ENCODE assay signal across 17 mouse cellular contexts in the genomic region with DNA sequence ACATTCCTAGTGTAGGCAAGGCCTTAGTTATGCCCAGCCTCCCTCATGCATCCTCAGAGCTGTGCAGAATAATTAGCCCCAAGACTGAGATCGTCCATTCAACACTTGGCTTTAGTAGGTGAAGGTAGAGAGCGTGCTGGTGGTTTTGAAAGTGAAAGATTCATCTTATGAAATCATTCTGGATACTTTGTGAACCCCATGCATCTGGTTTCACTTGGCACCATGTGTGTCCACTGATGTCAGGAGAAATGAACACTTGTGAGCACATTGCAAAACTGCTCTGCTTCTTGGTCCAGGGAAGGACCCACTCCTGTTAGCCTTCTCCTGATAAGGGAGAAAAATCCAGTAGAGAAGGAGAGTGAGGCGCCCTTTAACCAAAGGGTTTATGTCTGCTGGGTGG. TPM values are rescaled to one million over a fixed set of nuclear protein-coding genes. Genes with fewer than 3 reads are reported as not detected.
DNase-seq lines count a peak whose midpoint lies in the region.
"Had no signal": no experiment of that assay in that cellular context is flagged by ENCODE, and none has a peak within 500 bp of the region (broad histone marks: within the 10 kb centered on the region; RNA-seq: fewer than 3 reads in every experiment).

No protein-coding gene starts in this region.

- intact Hi-C loops in heart, postnatal 14 days (cut with DNase I), result no loop called here
- intact Hi-C loops in left cerebral cortex, postnatal 14 days (cut with DNase I), result no loop called here
- intact Hi-C loops in left cerebral cortex, postnatal 36 days (cut with DNase I), result no loop called here

- DNase-seq in heart, adult 11 months, result peak; percentile 93
- no peak for DNase-seq in heart, postnatal 14 days
- DNase-seq in 3T3-L1 (ENCODE audit: low read depth, low spot score) (peak; percentile 48), NIH3T3 (ENCODE audit: low read depth) (peak; percentile 80)
- peak; percentile 66 for DNase-seq in lung, postnatal 25 days (ENCODE audit: low spot score)
- DNase-seq in left cerebral cortex, postnatal 14 days (ENCODE audit: low spot score in 2 of 2), result no peak
- no peak for DNase-seq in left cerebral cortex, postnatal 36 days (ENCODE audit: low spot score in 2 of 2)
- DNase-seq: cerebellum, adult 2 months; forebrain, postnatal 0 days; heart, adult 2 months; kidney, adult 11 months; left cerebral cortex, postnatal 4 days; liver; lung, embryonic 14.5 days; right cerebral cortex, postnatal 25 days; thymus, adult 2 months had no signal

RNA-seq across cellular contexts. Expression of a gene that starts 45.2 kb away (rescaled TPM):
- 10 to 100 TPM; 11.7 to 12.4 TPM for total RNA-seq in heart, postnatal 14 days (2021)
- total RNA-seq in left cerebral cortex, postnatal 14 days (2021), result 1 to 10 TPM; 3.2 to 5.4 TPM
- total RNA-seq in left cerebral cortex, postnatal 36 days (2021), result 1 to 10 TPM; 9.7 TPM
- total RNA-seq: neutrophil, adult 5-6 weeks had no signal

RNA-seq across cellular contexts. Expression of a gene that starts 49.0 kb away (rescaled TPM):
- 10 to 100 TPM; 62.6 to 72.6 TPM for total RNA-seq in heart, postnatal 14 days (2021)
- total RNA-seq in left cerebral cortex, postnatal 14 days (2021), result 100 to 1,000 TPM; 157 to 170 TPM
- total RNA-seq in left cerebral cortex, postnatal 36 days (2021), result 100 to 1,000 TPM; 154 to 166 TPM

RNA-seq across cellular contexts. Expression of a gene that starts 58.3 kb away (rescaled TPM):
- total RNA-seq in heart, postnatal 14 days (2021), result 1 to 10 TPM; 6.9 to 8.2 TPM
- total RNA-seq in left cerebral cortex, postnatal 14 days (2021), result 10 to 100 TPM; 19.9 to 20.3 TPM
- total RNA-seq in left cerebral cortex, postnatal 36 days (2021), result 10 to 100 TPM; 22.7 to 24.6 TPM

Comparison
In these comparisons a context has a peak if more than half of its experiments do, and no peak if none do; other contexts are left out.
1. DNase-seq: peak in heart, adult 11 months (single experiment), 3T3-L1 (single experiment), NIH3T3 (single experiment) and lung, postnatal 25 days (single experiment); none in heart, postnatal 14 days (0 of 2), left cerebral cortex, postnatal 14 days (0 of 2) and left cerebral cortex, postnatal 36 days (0 of 2).